Mouse (Mus musculus) midbrain, postnatal 0 days (tissue): ENCODE results near the gene Myh9. TPM values are rescaled to one million over a fixed set of nuclear protein-coding genes. Genes with fewer than 3 reads are reported as not detected.
A peak's percentile ranks its signal among the peaks of the same experiment; 100 is the strongest.

Experiments used
- ATAC-seq: fragments of 200-750 bp; cut with Nextera tagmentation; 2 replicates; pipeline ENCODE4 v1.8.0; 2017; ENCODE audit warnings: moderate number of reproducible peaks, mild to moderate bottlenecking, moderate TSS enrichment, moderate library complexity; ENCODE audit not compliant: low FRiP score
- DNase-seq: peaks from one replicate; pipeline ENCODE4 v3.0.0-alpha.2; 2015; ENCODE audit warnings: low spot score
- H3K27ac ChIP-seq: fragments of 300-500 bp; sonication (generic); 2 replicates; pipeline ENCODE4 v1.5.1; 2014; ENCODE audit warnings: low read depth, mild to moderate bottlenecking, low read length, mixed read lengths
- H3K27me3 ChIP-seq: fragments of 300-500 bp; sonication (generic); 2 replicates; pipeline ENCODE4 v1.6.1; 2014; ENCODE audit warnings: low read length, control low read depth, mixed read lengths; ENCODE audit not compliant: insufficient read depth
- H3K36me3 ChIP-seq: fragments of 300-500 bp; sonication (generic); 2 replicates; pipeline ENCODE4 v1.6.1; 2014; ENCODE audit warnings: low read length, control low read depth, mixed read lengths; ENCODE audit not compliant: insufficient read depth
- H3K4me1 ChIP-seq: fragments of 300-500 bp; sonication (generic); 2 replicates; pipeline ENCODE4 v1.6.1; 2014; ENCODE audit warnings: mild to moderate bottlenecking, control low read depth, antibody characterized with exemption, low read length, mixed read lengths; ENCODE audit not compliant: insufficient read depth
- H3K4me2 ChIP-seq: fragments of 300-500 bp; sonication (generic); 2 replicates; pipeline ENCODE4 v1.6.1; 2014; ENCODE audit warnings: low read depth, mild to moderate bottlenecking, low read length, mixed read lengths; ENCODE audit not compliant: poor library complexity, severe bottlenecking
- H3K4me3 ChIP-seq: fragments of 300-500 bp; sonication (generic); 2 replicates; pipeline ENCODE4 v1.5.1; 2014; ENCODE audit warnings: low read depth, mild to moderate bottlenecking, low read length, moderate library complexity
- H3K9ac ChIP-seq: fragments of 300-500 bp; sonication (generic); replicated peaks from 2 replicates; pipeline ENCODE4 v1.6.1; 2014; ENCODE audit warnings: mild to moderate bottlenecking, low read length, moderate library complexity, mixed read lengths; ENCODE audit not compliant: poor library complexity, severe bottlenecking
- H3K9me3 ChIP-seq: fragments of 300-500 bp; sonication (generic); 2 replicates; pipeline ENCODE4 v1.6.1; 2016; ENCODE audit warnings: low read length, control low read depth
- CTCF ChIP-seq: IDR thresholded peaks from 2 replicates; pipeline ENCODE4 v1.5.1; 2016; ENCODE audit warnings: antibody characterized with exemption, mild to moderate bottlenecking
- WGBS: fragments of 180-500 bp; shearing (Covaris S2); extraction: QIAGEN DNeasy Blood & Tissue Kit; methylation state at CpG from one replicate; pipeline ENCODE4 v1.1.7; 2014; 5-methylcytosine and 5-hydroxymethylcytosine counted together
- polyA plus RNA-seq: library from polyadenylated mRNA; unstranded; fragments of >200 nt; fragmentation: Nextera tagmentation; extraction: Ambion mirVana; gene quantifications from 2 replicates; pipeline ENCODE4 v1.2.1, GENCODE M21; 2015
- total RNA-seq: library from RNA; depleted of rRNA; stranded (reverse); fragments of >200 nt; gene quantifications from 2 replicates; pipeline ENCODE4 v1.2.3, GENCODE M21; 2014

The Myh9 gene
- total and polyA plus RNA-seq, 2 experiments from 2014 or later = 8.2 to 26.9 TPM

DNA sequence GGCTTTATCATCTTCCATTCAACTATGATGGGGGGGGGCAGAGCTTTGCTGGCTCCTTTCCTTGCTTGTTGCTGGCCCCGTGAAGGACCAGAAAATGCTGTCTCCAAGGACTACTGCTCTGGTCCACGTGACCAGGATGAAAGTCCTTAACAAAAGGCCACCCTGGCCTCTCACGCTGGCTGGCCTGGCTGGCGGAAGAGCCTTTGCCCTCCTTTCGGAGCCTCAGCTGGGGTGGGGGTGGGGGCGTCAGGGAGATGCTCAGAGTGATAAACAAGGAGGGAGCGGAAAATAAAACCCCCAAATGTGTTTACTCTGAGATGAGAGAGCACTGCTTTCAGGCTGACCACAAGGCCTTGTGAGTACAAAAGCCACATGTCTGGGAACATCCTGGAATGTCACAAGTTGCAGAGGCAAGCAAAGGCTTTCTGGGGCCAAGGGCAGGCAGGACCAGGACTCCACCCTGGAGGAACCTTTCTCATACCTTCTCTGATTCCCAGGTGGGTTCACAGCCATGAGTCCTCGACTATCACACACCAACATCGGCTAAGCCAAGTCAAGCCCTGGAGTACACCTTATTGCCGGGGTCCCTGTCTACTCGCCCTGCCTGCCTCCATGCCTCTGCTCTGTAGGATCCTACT, 24.7 kb upstream of the Myh9 start:
- H3K4me3 ChIP-seq = no peak overlapping the region
- H3K9me3 ChIP-seq = no peaks in the 10 kb centered on the region
- ATAC-seq (no peak), DNase-seq (peak; percentile 10)
- no peak overlapping the region for H3K27ac ChIP-seq
- WGBS = 38% methylated on average over 11 of the region's 11 CpGs
- no peak overlapping the region for H3K9ac ChIP-seq
- H3K36me3 ChIP-seq = no peaks in the 10 kb centered on the region
- no peak for TF ChIP-seq CTCF
- no peaks in the 10 kb centered on the region for H3K4me1 ChIP-seq
- no peaks in the 10 kb centered on the region for H3K27me3 ChIP-seq
- H3K4me2 ChIP-seq = no peak overlapping the region

DNA sequence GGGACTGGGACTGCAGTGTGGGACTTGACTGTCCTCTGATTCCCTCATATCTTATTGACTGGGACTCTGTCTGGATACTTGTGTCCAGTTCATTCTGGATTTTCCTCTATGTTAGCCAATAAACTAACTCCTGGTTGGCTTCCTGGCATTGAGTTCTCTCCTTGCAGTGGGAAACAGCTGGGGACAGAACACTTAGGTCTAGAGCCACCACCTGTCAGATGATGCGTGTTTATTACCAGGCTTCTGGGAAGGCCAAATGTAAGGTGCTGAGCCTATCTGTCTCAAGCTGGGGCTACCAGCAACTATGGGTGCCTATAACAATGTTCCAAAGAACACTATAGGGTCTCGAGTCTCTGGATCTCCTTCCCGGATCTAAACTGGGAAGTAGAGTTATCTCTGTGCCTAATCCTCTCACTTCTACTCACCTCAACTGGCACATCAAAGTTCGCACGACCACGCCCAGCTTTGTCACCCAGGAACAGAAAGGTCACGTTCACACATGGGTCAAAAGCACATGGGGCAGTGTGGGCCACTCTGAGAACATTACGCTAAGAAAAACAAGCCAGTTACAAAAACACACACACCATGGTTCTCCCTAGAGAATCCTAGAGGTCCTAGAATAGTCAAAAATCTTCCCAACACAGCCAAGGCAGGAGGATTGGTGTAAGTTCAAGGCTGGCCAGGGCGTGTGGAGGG, 22.2 kb upstream of the Myh9 start:
- Histone ChIP-seq H3K36me3 (no peaks in the 10 kb centered on the region), H3K9me3 (no peaks in the 10 kb centered on the region), H3K4me2 (no peak overlapping the region), H3K4me3 (no peak overlapping the region), H3K9ac (no peak overlapping the region), H3K4me1 (no peaks in the 10 kb centered on the region), H3K27me3 (no peaks in the 10 kb centered on the region), H3K27ac (no peak overlapping the region)
- ATAC-seq = no peak
- 87% methylated on average over 9 of the region's 9 CpGs for WGBS
- no peak for DNase-seq
- TF ChIP-seq CTCF = no peak

DNA sequence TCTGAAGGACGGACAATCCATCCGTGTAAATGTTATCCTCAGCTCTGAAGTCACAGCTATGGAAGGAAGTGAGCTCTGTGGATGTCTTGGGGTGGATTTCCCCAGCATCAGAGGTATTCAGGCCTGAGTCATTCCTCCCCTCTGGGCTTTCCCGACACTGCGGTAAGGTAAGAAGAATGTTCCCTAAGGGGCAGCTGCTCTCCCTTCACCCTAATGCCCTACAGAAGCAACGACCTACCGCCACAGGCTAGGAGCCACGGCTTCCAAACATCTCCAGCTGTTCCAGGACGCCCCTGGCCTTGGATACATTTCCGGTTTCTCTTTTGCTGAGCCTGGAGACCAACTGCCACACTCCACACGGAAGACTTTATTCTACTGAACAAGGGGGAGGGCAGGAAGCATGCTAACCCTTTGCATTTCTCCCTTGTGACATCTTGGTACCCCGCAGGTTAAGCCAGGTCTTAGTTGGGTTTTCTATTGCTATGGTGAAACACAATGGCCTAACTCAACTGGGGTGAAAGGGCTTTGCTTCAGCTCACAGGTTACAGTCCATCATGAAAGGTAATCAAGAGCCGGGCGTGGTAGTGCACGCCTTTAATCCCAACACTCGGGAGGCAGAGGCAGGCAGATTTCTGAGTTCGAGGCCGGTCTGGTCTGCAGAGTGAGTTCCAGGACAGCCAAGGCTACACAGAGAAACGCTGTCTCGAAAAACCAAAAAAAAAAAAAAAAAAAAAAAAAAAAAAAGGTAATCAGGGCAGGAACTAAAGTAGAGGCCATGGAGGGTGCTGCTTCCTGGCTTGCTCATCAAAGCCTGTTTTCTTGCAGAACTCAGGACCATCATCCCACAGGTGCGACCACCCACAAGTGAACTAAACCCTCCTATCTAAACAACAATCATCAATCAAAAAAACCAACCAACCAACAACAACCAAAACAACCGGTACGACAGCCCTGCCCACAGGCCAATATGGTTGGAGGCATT, 21.3 kb upstream of the Myh9 start:
- ATAC-seq = no peak

DNA sequence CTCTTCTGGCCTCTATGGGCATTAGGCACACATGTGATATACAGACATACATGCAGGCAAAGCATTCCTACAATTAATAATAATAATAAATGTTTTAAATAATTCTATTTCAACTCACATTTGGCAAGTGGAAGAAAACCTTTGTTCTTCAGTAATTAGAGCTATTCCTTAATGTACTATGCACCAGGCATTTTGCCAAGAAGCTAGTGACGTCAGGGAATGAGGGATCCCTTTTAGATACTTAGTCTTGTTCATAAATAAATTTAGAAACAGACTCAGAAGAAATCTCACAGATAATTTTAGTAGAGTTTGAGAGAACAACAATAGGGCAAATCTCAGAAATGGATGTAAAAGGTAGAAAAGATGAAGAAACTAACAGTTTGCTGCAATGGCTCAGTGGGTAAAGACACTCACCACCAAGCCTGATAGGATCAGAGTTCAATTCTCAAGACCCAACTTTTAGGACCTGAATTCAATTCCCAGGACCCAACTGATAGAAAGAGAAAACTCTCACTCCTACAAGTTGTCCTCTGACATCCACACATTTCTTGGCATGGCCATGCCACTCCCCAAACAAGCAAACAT, 18.2 kb upstream of the Myh9 start:
- no peak for TF ChIP-seq CTCF
- ATAC-seq = no peak

More for the DNA sequence above, 21.3 kb upstream of the Myh9 start:
- Histone ChIP-seq H3K4me3 (no peak overlapping the region), H3K27me3 (no peaks in the 10 kb centered on the region), H3K9ac (no peak overlapping the region), H3K36me3 (no peaks in the 10 kb centered on the region), H3K4me1 (no peaks in the 10 kb centered on the region), H3K9me3 (no peaks in the 10 kb centered on the region), H3K4me2 (no peak overlapping the region), H3K27ac (no peak overlapping the region)
- WGBS = 85% methylated on average over 22 of the region's 22 CpGs
- DNase-seq = no peak
- TF ChIP-seq CTCF = no peak

DNA sequence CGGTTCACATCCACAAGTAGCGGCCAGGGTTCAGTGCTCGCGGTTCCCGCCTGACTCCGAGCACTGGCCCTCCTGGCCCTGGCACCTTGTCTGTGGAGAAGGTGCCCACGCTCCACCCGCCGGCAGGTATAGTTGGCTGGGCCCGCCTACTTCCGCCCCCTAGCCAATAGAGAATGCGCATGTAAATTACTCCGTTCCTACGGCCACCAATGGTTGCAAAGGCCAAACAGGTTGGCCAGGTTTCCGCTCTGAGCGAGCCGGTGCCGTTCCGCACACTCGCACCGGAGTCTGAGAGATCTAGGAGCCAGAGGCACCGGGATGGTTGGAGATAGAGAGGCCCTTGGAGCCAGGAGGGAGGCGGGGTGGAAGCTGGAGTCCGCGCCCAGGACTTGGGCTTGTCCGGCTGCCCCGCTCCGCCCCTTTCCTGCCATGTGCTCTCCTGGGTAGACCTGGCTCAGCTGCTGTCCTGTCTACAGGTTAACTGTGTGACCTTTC, 15.7 kb upstream of the Myh9 start:
- Histone ChIP-seq H3K9ac (peak overlapping the region; percentile 45; the same call in 1 of the 2 replicates), H3K27me3 (no peaks in the 10 kb centered on the region), H3K9me3 (no peaks in the 10 kb centered on the region), H3K4me2 (peak overlapping the region; percentile 80), H3K27ac (no peak overlapping the region), H3K36me3 (no peaks in the 10 kb centered on the region), H3K4me1 (no peaks in the 10 kb centered on the region), H3K4me3 (peak overlapping the region; percentile 50)
- ATAC-seq (peak; percentile 79), DNase-seq (peak; percentile 71)
- TF ChIP-seq CTCF = no peak
- WGBS = 4% methylated on average over 28 of the region's 28 CpGs

More for the DNA sequence above, 18.2 kb upstream of the Myh9 start:
- no peak overlapping the region for H3K4me2 ChIP-seq
- DNase-seq = no peak
- H3K4me3 ChIP-seq = no peak overlapping the region
- H3K9ac ChIP-seq = no peak overlapping the region
- no peaks in the 10 kb centered on the region for H3K36me3 ChIP-seq
- WGBS = 44% methylated on average over 1 of the region's 1 CpGs
- H3K27me3 ChIP-seq = no peaks in the 10 kb centered on the region
- H3K27ac ChIP-seq = no peak overlapping the region
- no peaks in the 10 kb centered on the region for H3K4me1 ChIP-seq
- no peaks in the 10 kb centered on the region for H3K9me3 ChIP-seq
